Mouse (Mus musculus): ENCODE data around the gene Ndufa3. TPM values are rescaled to one million over a fixed set of nuclear protein-coding genes. Genes with fewer than 3 reads are reported as not detected.

Gene Ndufa3
- 51.2 TPM for polyA plus RNA-seq (2014; fragmentation: Illumina TruSeq; extraction: RNeasy Lipid Tissue Mini Kit (QIAGEN cat#74804); ENCODE audit: low read depth, low replicate concordance)

DNA sequence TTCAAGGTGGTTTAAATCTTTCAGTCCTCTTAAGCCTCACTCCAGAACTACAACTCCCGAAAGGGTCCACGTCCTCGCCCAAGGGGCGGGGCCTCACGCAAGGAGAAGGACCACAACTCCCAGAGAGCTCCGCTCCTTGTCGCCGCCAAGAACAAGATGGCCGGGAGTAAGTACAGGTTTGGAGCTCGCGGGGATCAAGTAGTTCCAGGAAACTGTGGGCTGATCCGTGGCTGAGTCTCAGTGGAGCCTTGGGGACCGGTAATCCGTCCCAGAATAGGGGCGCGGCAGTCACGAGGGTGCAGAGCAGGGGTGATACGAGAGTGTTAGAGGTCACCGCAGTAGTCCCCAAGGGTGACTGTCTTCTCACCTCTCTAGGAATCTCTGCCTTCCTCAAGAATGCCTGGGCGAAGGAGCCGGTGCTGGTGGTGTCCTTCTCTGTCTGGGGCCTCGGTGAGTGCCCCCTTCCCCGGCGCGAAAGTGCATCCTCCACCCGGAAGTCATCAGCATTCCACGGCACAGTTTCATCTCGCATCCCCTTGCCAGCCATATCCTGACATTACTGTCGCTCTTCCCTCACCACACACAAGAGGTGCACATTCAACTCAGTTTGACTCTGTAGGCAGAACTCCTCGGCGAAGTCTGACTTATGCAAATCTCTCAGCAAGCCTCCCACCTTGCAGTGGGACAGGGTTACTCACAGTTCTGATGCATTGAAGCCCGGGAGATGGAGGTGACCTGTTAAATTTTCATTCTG lies at the start of gene Ndufa3:
Ndufa3 (plus strand) TSS at position 132 of the 754 bp plus-strand sequence.

DNA sequence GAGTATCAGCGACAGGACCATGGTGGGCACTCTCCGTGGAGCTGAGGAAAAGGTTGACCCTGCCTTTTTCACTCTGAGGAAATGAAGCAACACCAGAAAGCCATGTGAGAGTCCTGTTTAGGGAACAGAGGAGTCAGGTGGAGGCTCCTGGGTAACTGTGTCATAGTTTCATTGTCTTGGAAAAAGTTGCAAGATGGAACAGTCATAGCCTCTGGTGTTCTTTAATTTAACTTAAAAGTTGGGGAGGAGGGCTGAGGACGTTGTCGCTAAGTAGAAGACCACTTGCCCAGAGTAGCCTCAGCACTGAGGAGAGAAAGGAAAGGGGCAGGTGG lies 1.1 kb upstream of the Ndufa3 start, which contains the start of gene Oscar:
Oscar (minus strand) TSS at position 101 of the 332 bp plus-strand sequence.

DNA sequence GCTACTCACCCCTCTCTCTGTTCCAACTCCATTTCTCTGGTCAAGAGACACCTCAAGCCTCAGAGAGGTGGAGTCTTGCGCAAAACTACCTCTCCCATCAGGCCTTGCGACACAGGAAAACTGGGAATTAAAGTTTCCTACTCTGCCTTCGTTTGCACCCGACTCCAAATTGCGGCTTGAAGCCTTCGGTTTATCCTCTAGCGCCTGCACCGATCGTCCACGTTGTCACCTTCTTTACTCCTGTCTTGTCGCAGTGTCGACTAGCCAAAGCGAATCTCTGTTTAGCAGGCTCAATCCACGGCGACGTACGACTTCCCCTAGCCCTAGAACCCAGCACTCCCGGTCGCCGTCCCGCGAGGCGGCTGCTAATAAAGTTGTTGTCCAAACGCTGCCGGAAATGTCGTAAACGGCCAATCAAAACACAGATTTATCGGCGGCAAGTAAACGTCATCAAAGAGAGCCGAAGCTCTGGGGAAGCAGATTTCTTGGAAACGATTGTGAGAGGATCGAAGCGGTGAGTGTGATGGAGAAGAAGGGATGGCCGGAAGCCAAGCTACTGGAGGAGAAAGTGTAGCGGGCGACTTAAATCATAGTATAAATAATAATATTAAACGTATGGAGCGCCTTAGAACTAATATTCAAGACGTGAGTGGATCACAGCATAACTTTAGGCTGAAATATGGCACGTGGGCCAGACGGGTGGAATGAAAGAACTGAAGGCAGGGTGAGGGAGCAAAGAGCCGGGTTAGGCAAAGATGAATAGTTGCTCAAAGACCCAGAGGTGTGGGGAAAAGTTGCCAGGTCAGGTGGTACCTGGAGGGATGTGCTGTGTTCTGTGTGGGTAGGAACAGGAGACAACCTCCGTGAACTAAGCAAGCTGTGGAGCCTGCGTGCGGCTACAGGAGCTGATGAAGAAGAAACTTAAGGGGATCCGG lies 12.6 kb downstream of the Ndufa3 start, which contains the start of the genes Tfpt and Prpf31:
Tfpt (minus strand) TSS at position 387 of the 935 bp plus-strand sequence.
Prpf31 (plus strand) TSS at position 443 of the 935 bp plus-strand sequence.

DNA sequence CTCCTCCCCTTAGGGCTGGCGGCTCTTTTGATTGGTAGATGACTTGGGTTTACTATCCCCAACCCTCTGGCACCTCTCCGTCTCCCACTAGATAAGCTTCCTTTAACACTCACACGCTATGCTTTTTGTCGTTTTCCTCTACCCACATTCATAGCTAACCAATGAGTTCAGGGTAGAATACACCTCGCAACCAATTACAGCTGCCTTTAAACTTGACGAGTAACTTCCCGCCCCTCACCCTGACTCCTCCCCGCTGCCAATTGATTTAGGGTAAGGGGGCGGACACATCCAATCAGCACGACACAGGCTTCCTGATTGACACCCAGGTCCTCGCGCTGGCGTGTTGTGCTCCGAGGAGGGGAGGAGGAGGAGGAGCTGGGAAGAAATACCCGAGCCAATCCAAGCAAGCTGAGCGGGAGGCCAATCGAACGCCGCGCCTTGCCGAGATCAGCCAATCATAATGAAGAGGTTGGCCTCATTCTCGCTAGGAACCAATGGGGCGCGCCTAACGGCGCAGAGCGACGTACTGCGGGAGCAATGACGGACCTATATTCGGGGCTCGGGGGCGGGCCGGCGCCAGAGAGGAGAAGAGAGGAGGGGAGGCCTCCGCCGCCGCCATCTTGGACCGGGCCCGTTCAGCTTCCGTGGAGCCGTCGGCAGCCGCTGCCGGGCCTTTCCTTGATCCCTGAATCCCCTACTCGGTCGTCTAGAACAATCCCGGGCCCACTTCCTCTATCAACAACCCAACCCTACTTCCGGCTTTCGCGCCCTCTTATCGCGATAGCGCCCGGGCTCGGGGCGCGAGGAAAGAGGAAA lies 27.7 kb downstream of the Ndufa3 start, which contains the start of gene Cnot3:
Cnot3 (plus strand) TSS at position 597 of the 816 bp plus-strand sequence.

GRCm38 (mm10) chr7:3665215-3666114 lies 48.3 kb downstream of the Ndufa3 start, which contains the start of gene Leng1:
Gene Leng1, minus strand, starts transcription at chr7:3665840.

Other genes starting within 250 kb of the Ndufa3 start
- not detected for gene Cacng8, start 226.7 kb upstream of the Ndufa3 start, polyA plus RNA-seq (2014; fragmentation: Illumina TruSeq; extraction: RNeasy Lipid Tissue Mini Kit (QIAGEN cat#74804); ENCODE audit: low read depth, low replicate concordance)
- not detected for gene Cacng6, start 193.2 kb upstream of the Ndufa3 start, polyA plus RNA-seq (2014; fragmentation: Illumina TruSeq; extraction: RNeasy Lipid Tissue Mini Kit (QIAGEN cat#74804); ENCODE audit: low read depth, low replicate concordance)
- not detected for gene Tarm1, start 114.7 kb upstream of the Ndufa3 start, polyA plus RNA-seq (2014; fragmentation: Illumina TruSeq; extraction: RNeasy Lipid Tissue Mini Kit (QIAGEN cat#74804); ENCODE audit: low read depth, low replicate concordance)
- not detected for gene Oscar, start 1.2 kb upstream of the Ndufa3 start, polyA plus RNA-seq (2014; fragmentation: Illumina TruSeq; extraction: RNeasy Lipid Tissue Mini Kit (QIAGEN cat#74804); ENCODE audit: low read depth, low replicate concordance)
- gene Tfpt, start 12.6 kb downstream of the Ndufa3 start, polyA plus RNA-seq (2014; fragmentation: Illumina TruSeq; extraction: RNeasy Lipid Tissue Mini Kit (QIAGEN cat#74804); ENCODE audit: low read depth, low replicate concordance) = 3.0 TPM
- 8.2 TPM for gene Prpf31, start 12.6 kb downstream of the Ndufa3 start, polyA plus RNA-seq (2014; fragmentation: Illumina TruSeq; extraction: RNeasy Lipid Tissue Mini Kit (QIAGEN cat#74804); ENCODE audit: low read depth, low replicate concordance)
- 6.8 TPM for gene Cnot3, start 27.9 kb downstream of the Ndufa3 start, polyA plus RNA-seq (2014; fragmentation: Illumina TruSeq; extraction: RNeasy Lipid Tissue Mini Kit (QIAGEN cat#74804); ENCODE audit: low read depth, low replicate concordance)
- gene Leng1, start 48.5 kb downstream of the Ndufa3 start, polyA plus RNA-seq (2014; fragmentation: Illumina TruSeq; extraction: RNeasy Lipid Tissue Mini Kit (QIAGEN cat#74804); ENCODE audit: low read depth, low replicate concordance) = 3.3 TPM
- gene Tmc4, start 60.2 kb downstream of the Ndufa3 start, polyA plus RNA-seq (2014; fragmentation: Illumina TruSeq; extraction: RNeasy Lipid Tissue Mini Kit (QIAGEN cat#74804); ENCODE audit: low read depth, low replicate concordance) = 5.2 TPM
- gene Tsen34, start 75.5 kb downstream of the Ndufa3 start, polyA plus RNA-seq (2014; fragmentation: Illumina TruSeq; extraction: RNeasy Lipid Tissue Mini Kit (QIAGEN cat#74804); ENCODE audit: low read depth, low replicate concordance) = 4.4 TPM
- gene Mboat7, start 76.2 kb downstream of the Ndufa3 start, polyA plus RNA-seq (2014; fragmentation: Illumina TruSeq; extraction: RNeasy Lipid Tissue Mini Kit (QIAGEN cat#74804); ENCODE audit: low read depth, low replicate concordance) = 23.3 TPM
- gene Rps9, start 86.6 kb downstream of the Ndufa3 start, polyA plus RNA-seq (2014; fragmentation: Illumina TruSeq; extraction: RNeasy Lipid Tissue Mini Kit (QIAGEN cat#74804); ENCODE audit: low read depth, low replicate concordance) = 13.2 TPM
- 2.0 TPM for gene Pirb, start 103.0 kb downstream of the Ndufa3 start, polyA plus RNA-seq (2014; fragmentation: Illumina TruSeq; extraction: RNeasy Lipid Tissue Mini Kit (QIAGEN cat#74804); ENCODE audit: low read depth, low replicate concordance)
- gene Gm15448, start 208.3 kb downstream of the Ndufa3 start, polyA plus RNA-seq (2014; fragmentation: Illumina TruSeq; extraction: RNeasy Lipid Tissue Mini Kit (QIAGEN cat#74804); ENCODE audit: low read depth, low replicate concordance) = not detected
- gene Pira2, start 227.7 kb downstream of the Ndufa3 start, polyA plus RNA-seq (2014; fragmentation: Illumina TruSeq; extraction: RNeasy Lipid Tissue Mini Kit (QIAGEN cat#74804); ENCODE audit: low read depth, low replicate concordance) = 1.9 TPM

All from liver, adult 10 weeks (tissue).